Mouse (Mus musculus): Measurements from ENCODE around the gene B020011L13Rik. TPM values are rescaled to one million over a fixed set of nuclear protein-coding genes. Genes with fewer than 3 reads are reported as not detected.
"Not testable (repeated sequence)": the region's sequence is repeated elsewhere in the genome, so short reads cannot be mapped to it uniquely, and the experiment has no call there.

Gene B020011L13Rik
- not detected in 2 replicates for polyA plus RNA-seq (2012; rRNA removed)

DNA sequence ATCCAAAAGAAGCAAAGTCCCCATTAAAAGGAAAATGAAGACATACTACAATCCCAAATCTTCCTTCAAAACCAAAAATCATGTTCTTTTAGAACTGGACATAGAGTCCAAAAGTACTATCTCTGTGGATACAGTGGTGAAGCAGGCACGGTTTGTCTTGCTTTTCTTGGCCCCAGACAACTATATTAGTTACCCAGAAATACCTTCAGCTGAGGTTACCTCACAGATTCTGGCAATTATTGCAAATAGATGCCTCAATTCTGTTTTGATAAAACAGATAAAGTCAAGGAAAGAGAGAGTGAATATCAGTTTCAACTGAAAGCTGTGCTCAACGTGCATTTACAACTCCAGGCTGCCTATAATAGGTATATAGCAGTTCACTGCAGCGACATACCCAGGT, at the start of gene B020011L13Rik:
TSS of gene B020011L13Rik (plus strand) at position 301 of the 400 bp plus-strand sequence.
- H3K27me3 ChIP-seq (ENCODE audit: control insufficient read depth, insufficient read depth, low read length); H3K36me3 ChIP-seq (ENCODE audit: control insufficient read depth, insufficient read depth, low read length); H3K4me1 ChIP-seq (replicated peaks; ENCODE audit: control insufficient read depth, insufficient read depth, low read length); H3K27ac ChIP-seq (ENCODE audit: control insufficient read depth, insufficient read depth, low read length); H3K4me3 ChIP-seq (ENCODE audit: control insufficient read depth, insufficient read depth, low read length); DNase-seq: not testable (repeated sequence)
- WGBS, result 53% methylated on average over 3 of the region's 3 CpGs

DNA sequence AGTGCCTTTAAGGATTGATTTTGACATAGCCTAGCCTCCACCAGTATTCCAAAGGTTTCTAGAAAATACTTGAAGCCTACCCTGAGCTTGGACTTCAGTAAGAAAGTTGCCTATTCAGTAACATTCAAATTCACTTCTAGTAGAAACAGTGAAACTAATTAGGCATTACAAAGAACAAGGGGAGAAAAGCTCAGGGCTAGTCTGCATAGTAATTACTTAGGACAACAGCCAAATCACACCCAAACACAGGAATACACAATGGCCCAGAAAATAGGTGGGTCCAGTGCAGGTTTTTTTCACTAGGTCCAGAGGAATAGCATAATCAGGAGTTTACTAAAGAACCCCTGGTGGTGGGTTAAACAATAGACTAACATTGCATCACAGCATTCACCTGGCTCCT, 35.3 kb downstream of the B020011L13Rik start:
- not testable (repeated sequence) for H3K36me3 ChIP-seq (ENCODE audit: control insufficient read depth, insufficient read depth, low read length); DNase-seq; H3K4me1 ChIP-seq (replicated peaks; ENCODE audit: control insufficient read depth, insufficient read depth, low read length); H3K4me3 ChIP-seq (ENCODE audit: control insufficient read depth, insufficient read depth, low read length); H3K27ac ChIP-seq (ENCODE audit: control insufficient read depth, insufficient read depth, low read length); H3K27me3 ChIP-seq (ENCODE audit: control insufficient read depth, insufficient read depth, low read length)

DNA sequence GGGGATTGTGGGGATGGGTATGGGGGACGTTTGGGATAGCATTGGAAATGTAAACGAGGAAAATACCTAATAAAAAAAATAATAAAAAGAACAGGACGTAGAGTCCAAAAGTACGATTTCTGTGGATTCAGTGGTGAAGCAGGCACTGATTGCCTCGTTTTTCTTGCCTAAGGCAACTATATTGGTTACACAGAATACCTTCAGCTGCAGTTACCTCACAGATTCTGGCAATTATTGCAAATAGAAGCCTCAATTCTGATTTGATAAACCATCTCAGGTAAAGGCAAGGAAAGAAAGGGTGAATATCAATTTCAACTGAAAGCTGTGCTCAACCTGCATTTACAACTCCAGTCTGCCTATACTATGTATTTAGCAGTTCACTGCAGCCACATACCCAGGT, 48.8 kb downstream of the B020011L13Rik start, which contains the start of gene Gm28360:
TSS of gene Gm28360 (plus strand) at position 301 of the 400 bp plus-strand sequence.
- WGBS, result 68% methylated on average over 5 of the region's 5 CpGs
- H3K27me3 ChIP-seq (ENCODE audit: control insufficient read depth, insufficient read depth, low read length); DNase-seq; H3K4me1 ChIP-seq (replicated peaks; ENCODE audit: control insufficient read depth, insufficient read depth, low read length); H3K4me3 ChIP-seq (ENCODE audit: control insufficient read depth, insufficient read depth, low read length); H3K27ac ChIP-seq (ENCODE audit: control insufficient read depth, insufficient read depth, low read length); H3K36me3 ChIP-seq (ENCODE audit: control insufficient read depth, insufficient read depth, low read length): not testable (repeated sequence)

DNA sequence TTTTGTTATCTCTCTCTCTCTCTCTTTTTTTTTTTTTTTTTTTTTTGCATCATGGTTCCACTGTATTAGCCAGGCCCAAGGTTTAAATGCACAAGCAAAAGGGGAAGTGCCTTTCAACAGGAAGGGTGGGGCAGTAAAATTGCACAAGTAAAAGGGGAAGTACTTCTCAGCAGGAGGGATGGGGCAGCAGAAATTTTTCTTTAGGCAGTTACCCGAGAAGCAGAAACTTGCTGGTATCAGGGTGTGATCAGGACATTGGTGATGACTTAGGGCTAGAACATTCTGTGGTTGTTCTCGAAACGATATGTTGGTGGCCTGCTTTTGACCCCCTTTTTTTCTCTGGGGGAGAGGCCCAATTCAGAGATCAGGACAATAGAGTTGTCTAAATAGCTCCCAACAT, 70.8 kb downstream of the B020011L13Rik start:
- WGBS, result 91% methylated on average over 3 of the region's 3 CpGs
- DNase-seq; H3K4me1 ChIP-seq (replicated peaks; ENCODE audit: control insufficient read depth, insufficient read depth, low read length); H3K27me3 ChIP-seq (ENCODE audit: control insufficient read depth, insufficient read depth, low read length); H3K27ac ChIP-seq (ENCODE audit: control insufficient read depth, insufficient read depth, low read length); H3K36me3 ChIP-seq (ENCODE audit: control insufficient read depth, insufficient read depth, low read length); H3K4me3 ChIP-seq (ENCODE audit: control insufficient read depth, insufficient read depth, low read length): not testable (repeated sequence)

Other genes with a start within 250 kb of the B020011L13Rik start
- gene Gm28363, start 84.0 kb upstream of the B020011L13Rik start, polyA plus RNA-seq (2012; rRNA removed), result not detected in 2 replicates
- not detected in 2 replicates for gene Gm28360, start 48.9 kb downstream of the B020011L13Rik start, polyA plus RNA-seq (2012; rRNA removed)
- gene Gm28168, start 146.9 kb downstream of the B020011L13Rik start, polyA plus RNA-seq (2012; rRNA removed), result not detected in 2 replicates
- gene Gm7145, start 184.8 kb downstream of the B020011L13Rik start, polyA plus RNA-seq (2012; rRNA removed), result not detected in 2 replicates

Measured in thymus, adult 2 months (tissue).